Mouse (Mus musculus) MN1 (cell line): ENCODE data around the gene Ebpl.

Experiments used
- DNase-seq: peaks from one replicate; pipeline ENCODE4 v3.0.0-alpha.2; 2016; ENCODE audit warnings: low spot score

Gene Ebpl

DNA sequence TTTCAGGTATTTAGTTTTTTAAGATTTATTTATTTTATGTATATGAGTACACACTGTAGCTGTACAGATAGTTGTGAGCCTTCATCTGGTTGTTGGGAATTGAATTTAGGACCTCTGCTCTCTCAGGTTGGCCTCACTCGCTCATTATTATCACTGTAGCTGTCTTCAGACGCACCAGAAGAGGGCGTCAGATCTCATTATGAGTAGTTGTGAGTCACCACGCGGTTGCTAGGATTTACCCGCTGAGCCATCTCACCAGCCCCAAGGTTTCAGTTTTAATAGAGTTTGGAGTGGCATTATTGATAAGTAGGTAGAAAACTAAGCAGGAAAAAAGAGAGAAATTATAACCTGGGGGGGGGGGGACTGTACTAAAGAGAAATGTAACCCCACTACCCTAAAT, 33.2 kb downstream of the Ebpl start:
- peak; percentile 46 for DNase-seq

DNA sequence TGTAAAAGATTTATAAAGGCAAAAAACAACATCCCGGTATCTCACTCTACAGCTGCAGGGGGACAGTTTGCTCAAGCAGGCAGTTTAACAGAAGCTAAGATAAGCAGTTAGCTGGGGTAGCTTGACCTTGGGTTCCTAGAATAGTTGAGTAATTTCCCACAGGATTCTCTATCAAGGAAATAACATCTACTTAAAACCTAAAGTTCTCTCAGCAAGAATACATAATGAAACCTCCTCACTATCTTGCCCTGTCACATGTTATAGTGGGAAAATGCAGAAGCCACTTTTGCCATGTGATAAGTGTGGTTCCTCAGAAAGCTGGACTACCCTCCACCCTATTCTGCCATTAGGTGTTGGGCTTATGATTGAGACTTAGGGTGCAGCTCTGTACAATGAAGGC, 37.5 kb downstream of the Ebpl start:
- DNase-seq = no peak

GRCm38 (mm10) chr14:61321200-61321599, 39.0 kb downstream of the Ebpl start:
- no peak for DNase-seq

DNA sequence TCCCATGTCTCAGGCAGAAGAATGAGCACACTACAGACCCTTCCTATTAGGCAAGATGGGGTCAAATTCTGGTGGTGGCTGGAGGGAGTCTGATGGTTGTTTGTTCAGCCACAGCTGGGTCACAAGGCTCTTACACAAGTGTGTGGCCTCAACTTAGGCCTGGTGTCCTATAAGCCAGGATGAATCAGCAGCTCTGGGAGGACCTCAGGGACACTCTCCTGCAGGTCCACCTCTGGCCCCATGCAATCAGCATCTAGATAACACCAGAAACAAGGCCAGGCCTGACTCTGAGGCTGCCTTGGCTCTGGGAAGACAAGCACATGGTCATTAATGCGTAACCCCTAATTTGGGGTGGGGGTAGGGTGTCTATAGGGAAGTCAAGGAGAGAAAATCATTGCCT, 39.5 kb downstream of the Ebpl start:
- DNase-seq = no peak

DNA sequence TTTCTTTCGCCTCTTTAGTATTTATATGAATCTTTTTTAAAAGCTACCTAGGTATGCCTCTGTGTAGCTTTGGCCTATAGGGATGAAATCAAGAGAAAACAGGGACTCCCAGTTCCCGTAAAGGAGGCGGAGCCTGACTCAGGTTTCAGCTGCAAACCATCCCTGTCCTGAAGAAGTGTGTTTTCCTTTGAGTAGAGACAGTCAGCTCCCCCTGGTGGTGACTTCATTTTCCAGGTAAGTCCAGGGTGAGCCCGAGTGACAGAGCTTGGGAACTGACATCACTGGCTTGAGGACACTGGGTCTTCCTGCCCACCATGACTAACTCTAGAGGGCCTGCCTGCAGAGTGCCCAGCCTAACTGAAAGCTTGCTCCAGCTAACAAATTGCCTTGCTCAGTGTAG, 43.4 kb downstream of the Ebpl start:
- peak; percentile 66 for DNase-seq

DNA sequence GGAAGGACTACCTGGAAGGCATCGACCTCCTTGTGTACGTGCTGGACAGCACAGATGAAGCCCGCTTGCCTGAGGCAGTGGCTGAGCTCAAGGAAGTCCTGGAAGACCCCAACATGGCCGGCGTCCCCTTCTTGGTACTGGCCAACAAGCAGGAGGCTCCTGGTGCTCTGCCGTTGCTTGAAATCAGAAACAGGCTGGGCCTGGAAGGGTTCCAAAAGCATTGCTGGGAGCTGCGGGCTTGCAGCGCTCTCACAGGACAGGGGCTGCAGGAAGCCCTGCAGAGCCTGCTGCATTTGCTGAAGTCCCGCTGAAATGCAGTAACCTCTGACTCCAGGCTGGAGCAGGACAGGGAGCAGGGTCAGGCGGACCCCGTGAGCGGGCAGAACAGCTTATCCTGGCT, 49.3 kb downstream of the Ebpl start:
- DNase-seq = peak; percentile 61

DNA sequence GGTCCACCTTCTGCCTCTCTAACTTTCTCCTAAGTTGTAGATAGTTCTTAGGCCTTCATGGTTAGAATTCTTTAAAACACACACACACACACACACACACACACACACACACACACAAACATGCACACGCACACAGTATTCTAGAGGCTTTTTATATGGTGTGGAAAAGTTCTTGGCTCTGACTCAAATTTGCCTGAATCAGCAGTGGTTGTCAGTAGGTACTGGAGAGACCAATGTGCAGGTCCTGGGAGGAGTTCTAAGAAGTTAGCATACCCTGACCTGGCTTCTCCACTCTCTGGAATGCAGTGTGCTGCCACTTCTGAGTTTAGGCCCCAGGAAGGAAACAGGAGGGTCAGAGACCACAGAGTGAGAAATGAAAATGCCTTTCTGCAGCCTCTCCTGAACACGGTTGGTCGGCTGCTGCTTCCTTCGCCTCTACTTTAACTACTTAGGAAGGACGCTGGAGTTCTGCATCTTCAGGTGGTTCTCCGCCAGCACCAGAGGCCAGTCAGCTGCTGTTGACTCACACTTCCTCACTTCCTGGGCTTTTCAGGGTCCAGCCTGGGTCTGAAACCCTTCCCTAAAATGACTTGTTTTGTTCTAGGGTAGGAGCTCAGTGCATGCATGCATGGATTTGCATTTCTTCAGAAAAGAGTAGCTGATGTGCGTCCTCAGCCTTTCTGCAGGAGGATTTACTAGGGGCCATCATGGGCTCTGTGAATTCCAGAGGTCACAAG, 50.0 kb downstream of the Ebpl start:
- DNase-seq = no peak

DNA sequence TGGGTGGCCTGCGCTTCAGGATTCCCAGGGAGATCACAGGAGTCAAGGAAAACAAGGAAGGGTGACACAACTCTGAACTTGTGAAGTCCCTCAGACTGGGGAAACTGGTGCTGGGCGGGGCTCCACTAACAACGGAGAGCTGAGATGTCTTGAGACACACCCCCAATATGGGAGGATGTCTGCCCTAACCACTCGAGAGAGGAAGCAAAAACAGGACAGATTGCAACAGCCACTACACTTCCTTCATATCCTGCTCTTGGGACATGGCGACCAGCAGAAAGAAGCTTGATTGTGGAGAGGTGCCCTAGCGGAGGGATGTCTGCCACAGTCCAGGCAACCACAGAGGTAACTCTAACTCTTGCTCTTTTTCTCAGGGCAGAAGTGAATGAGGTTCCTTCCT, 50.6 kb downstream of the Ebpl start, which contains the start of gene Arl11:
Arl11 (plus strand) TSS at position 161 of the 400 bp plus-strand sequence.
- no peak for DNase-seq

- DNase-seq = no peak
Observed at GRCm38 (mm10) chr14:61303969-61304609, 56.1 kb downstream of the Ebpl start.

DNA sequence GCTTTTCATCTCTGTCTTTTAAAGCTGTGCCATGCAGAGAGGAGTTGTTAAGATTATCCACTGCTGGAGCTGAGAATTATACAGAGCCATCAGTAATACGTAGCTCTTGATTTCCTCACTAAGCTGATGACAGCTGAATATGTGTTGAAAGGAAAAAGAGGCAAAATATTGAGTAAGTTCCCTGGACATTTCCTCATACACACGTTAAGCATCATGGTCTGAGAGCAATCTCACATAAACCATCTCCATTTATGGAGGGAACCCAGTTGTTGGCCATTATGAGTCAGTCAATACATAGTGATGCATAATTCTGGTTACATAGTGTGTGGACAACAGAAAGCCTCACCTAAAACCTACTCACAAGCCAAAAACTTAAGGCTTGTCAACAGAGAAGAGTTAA, 57.8 kb downstream of the Ebpl start:
- no peak for DNase-seq

DNA sequence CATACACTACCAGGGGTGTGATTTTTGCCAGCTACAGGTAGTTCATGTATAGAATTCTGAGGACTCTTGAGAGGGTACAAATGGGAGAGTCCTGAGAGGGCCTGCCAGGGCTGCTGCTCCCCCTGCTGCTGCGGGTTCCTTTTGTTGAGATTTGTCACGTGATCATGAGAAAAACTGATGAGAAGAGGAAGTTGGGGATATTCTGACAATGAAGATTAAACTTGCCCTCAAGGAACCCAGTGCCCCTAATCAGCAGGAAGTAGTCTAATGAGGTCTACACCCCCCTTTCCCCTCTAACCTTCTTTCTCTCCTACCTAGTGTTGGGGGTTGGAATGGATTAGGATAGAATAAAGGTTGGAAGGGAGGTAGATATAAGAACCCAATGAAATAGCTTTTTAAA, 58.9 kb downstream of the Ebpl start:
- DNase-seq = no peak

DNA sequence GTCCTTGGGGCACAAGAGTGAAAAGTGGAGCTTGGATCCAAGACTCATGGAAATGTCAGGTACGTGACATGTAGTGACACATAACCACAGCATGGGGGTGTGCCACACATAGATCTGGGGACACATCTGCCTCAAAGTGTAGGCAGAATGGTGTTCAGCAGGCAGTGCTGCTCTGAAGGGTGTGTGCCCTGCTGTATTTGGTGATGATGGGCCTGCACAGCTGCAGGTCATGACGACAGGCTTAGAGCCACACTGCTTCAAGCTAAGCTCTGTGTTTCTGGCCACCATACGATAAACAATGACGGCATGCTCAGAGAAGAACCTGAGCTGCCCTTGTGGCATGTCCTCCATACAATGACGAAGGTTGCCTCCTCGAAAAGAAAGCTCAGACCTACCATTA, 60.4 kb downstream of the Ebpl start:
- DNase-seq = no peak

DNA sequence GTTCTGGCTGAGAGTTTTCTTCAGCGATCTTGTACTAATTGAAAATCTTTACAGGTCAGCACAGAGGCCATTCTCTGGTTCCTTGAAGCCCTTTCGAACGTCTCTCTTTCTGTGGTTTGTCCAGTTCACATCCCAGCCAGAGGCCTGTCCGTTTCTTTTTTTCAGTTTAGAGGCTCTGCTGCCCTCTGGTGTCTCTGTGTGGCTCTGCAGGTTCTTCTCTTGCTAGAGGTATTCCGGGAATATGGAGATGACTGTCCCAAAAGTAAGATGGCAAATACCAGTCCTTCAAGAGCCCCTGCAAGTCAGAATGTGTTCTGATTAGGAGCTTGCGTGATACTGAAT, 65.5 kb downstream of the Ebpl start:
- DNase-seq = peak; percentile 62

GRCm38 (mm10) chr14:61293884-61294737, 66.1 kb downstream of the Ebpl start:
- peak; percentile 33 for DNase-seq

DNA sequence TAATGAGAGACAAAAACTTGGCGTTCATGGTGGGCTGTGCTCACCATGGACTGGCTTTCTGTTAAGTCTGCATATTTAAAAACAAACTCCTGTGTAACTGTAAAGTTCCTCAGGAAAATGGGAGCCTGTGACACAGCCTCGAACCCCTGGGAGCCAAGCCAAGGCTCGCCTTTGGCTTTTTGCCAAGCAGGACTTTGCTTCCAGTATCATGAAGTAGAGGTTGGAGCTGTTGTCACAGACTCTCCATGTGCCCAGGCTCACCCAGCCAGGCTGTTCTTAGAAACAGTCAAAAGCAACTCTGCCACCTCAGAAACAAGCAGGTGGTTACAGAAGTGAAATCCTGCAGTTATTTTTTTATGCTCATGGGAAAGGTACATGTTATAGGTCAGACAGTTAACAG, 69.6 kb downstream of the Ebpl start:
- DNase-seq = no peak

GRCm38 (mm10) chr14:61288606-61289286, 71.5 kb downstream of the Ebpl start:
- no peak for DNase-seq
